Mouse (Mus musculus) central nervous system, embryonic 18 days (tissue): ENCODE results near the gene Slc35f1. TPM values are rescaled to one million over a fixed set of nuclear protein-coding genes. Genes with fewer than 3 reads are reported as not detected.

Experiments used
- polyA plus RNA-seq: library from polyadenylated mRNA; depleted of rRNA; stranded (reverse); fragments of >200 nt; gene quantifications from 2 replicates; pipeline ENCODE4 v1.2.3, GENCODE M21; 2012; rRNA removed

Slc35f1 gene
- polyA plus RNA-seq: 49.3 and 49.8 TPM in 2 replicates

DNA sequence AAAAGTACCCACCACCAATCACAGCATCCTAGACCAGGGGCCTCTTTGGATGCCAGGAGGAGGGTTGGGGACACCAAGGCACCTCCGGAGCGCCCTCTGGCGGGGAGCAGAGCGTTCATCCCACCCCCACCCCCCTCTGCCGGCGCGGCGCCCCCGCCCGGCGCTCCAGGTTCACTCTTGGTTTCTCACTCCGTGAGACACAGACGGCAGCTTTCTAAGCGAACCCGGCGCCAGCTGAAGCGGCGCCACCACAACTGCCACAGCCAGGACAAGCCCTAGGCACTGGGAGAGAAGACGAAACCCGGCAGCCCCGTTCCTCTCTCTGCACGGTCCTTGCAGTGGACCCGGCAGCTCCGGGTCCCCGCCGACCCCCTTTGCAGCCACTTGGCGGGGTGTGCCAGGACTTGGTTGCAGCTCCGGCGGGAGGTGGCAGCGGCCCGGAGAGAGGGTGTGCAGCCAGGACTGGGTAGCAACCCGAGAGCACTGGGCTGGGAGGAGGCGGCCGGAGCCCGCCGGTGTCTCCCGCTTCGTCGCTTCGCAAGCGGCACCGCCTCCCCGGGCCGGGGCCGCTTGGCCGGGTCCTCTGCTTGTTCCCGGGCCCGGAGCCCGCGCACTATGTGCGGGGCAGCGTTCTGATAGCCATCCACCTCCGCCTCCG, at the start of gene Slc35f1:
Gene Slc35f1, plus strand, starts transcription at position 200 of the 658 bp plus-strand sequence.

